Mouse (Mus musculus) liver, adult 2 months (tissue): ENCODE results near the gene Alms1. TPM values are rescaled to one million over a fixed set of nuclear protein-coding genes. Genes with fewer than 3 reads are reported as not detected.
"Not testable (repeated sequence)": the region's sequence is repeated elsewhere in the genome, so short reads cannot be mapped to it uniquely, and the experiment has no call there.

Experiments used
- DNase-seq: peaks from one replicate; pipeline ENCODE4 v3.0.0-alpha.2; 2011; ENCODE audit warnings: low read depth, low spot score; ENCODE audit errors: extremely low read depth
- H3K27ac ChIP-seq: fragments of 200-500 bp; replicated peaks from 2 replicates; pipeline ENCODE4 v1.5.1; 2012; ENCODE audit warnings: low read depth, mild to moderate bottlenecking, control low read depth, inconsistent platforms, low read length; ENCODE audit not compliant: insufficient read depth
- H3K27me3 ChIP-seq: fragments of 200-500 bp; 2 replicates; pipeline ENCODE4 v1.6.1; 2012; ENCODE audit warnings: mild to moderate bottlenecking, moderate library complexity, low read length, inconsistent platforms; ENCODE audit not compliant: control insufficient read depth, insufficient read depth
- H3K36me3 ChIP-seq: fragments of 200-500 bp; 2 replicates; pipeline ENCODE4 v1.6.1; 2012; ENCODE audit warnings: low read length, inconsistent platforms; ENCODE audit not compliant: control insufficient read depth, insufficient read depth
- H3K4me1 ChIP-seq: fragments of 200-500 bp; 2 replicates; pipeline ENCODE4 v1.6.1; 2011; ENCODE audit warnings: low read length; ENCODE audit not compliant: control insufficient read depth, insufficient read depth
- H3K4me3 ChIP-seq: fragments of 200-500 bp; 2 replicates; pipeline ENCODE4 v1.5.1; 2011; ENCODE audit warnings: low read depth, mild to moderate bottlenecking, control low read depth, low read length, moderate library complexity; ENCODE audit not compliant: insufficient read depth
- H3K79me2 ChIP-seq: fragments of 200-500 bp; 2 replicates; pipeline ENCODE4 v1.6.1; 2012; ENCODE audit warnings: inconsistent platforms, mild to moderate bottlenecking, low read length, moderate library complexity; ENCODE audit not compliant: control insufficient read depth, insufficient read depth
- H3K9ac ChIP-seq: fragments of 200-500 bp; 2 replicates; pipeline ENCODE4 v1.6.1; 2012; ENCODE audit warnings: low read depth, mild to moderate bottlenecking, control low read depth, inconsistent platforms, low read length
- CTCF ChIP-seq: fragments of 200-500 bp; IDR thresholded peaks from 2 replicates; pipeline ENCODE4 v1.5.1; 2011; ENCODE audit warnings: low read depth, low read length, control low read depth
- POLR2A ChIP-seq: fragments of 200-500 bp; IDR thresholded peaks from 2 replicates; pipeline ENCODE4 v1.6.1; 2011; ENCODE audit warnings: low read length, control low read depth; ENCODE audit not compliant: insufficient read depth; ENCODE audit errors: extremely low read depth
- WGBS: fragments of 180-500 bp; shearing (Covaris S2); methylation state at CpG from one replicate; pipeline ENCODE4 v1.1.7; 2018; 5-methylcytosine and 5-hydroxymethylcytosine counted together
- polyA plus RNA-seq: library from polyadenylated mRNA; depleted of rRNA; stranded (reverse); fragments of >200 nt; gene quantifications from 2 replicates; pipeline ENCODE4 v1.2.3, GENCODE M21; 2012; rRNA removed
- total RNA-seq: library from RNA; depleted of rRNA; stranded (reverse); fragments of >200 nt; gene quantifications from 2 replicates; pipeline ENCODE4 v1.2.3, GENCODE M21; 2014; rRNA removed

Gene Alms1
- total and polyA plus RNA-seq, 2 experiments: 0.13 to 2.7 TPM

DNA sequence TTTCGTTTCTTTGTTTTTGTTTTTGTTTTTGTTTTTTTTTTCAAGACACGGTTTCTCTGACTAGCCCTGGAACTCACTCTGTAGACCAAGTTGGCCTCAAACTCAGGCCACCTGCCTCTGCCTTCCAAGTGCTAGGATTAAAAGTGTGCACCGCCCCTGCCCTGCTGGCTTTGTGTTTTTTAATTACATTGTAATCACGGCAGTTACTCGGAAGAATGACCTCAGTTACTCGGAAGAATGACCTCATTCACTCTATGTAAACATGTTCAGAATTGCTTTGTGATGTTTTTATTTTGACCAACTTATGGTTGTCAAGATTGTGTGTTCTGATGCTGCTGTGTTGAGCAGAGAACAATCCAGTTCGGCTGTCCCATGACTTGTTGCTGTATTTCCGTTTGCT is 45.8 kb downstream of the Alms1 start:
- no peaks in the 10 kb centered on the region for H3K79me2 ChIP-seq
- 74% methylated on average over 8 of the region's 8 CpGs for WGBS
- TF ChIP-seq CTCF: no peak
- no peak for TF ChIP-seq POLR2A
- no peak overlapping the region for H3K27ac ChIP-seq
- no peaks in the 10 kb centered on the region for H3K4me1 ChIP-seq
- no peak overlapping the region for H3K4me3 ChIP-seq
- no peaks in the 10 kb centered on the region for H3K27me3 ChIP-seq
- H3K9ac ChIP-seq: no peak overlapping the region
- no peak for DNase-seq
- H3K36me3 ChIP-seq: peaks cover 3% of the 10 kb centered on the region

DNA sequence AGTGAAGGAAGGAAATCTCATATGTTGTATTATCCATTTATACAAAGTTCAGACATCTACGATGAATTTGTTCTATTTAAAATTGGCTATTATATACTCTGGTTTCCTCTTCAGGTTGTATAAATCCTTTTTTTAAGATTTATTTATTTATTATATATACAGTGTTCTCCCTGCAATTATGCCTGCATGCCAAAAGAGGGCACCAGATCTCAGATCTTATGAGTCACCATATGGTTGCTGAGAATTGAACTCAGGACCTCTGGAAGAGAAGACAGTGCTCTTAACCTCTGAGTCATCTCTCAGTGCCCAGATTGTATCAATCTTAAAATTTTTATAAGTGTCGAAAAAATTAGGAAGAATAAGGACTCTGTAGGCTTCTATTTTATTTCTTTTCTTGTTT is 65.9 kb downstream of the Alms1 start:
- Histone ChIP-seq H3K27ac (no peak overlapping the region), H3K4me3 (no peak overlapping the region), H3K36me3 (no peaks in the 10 kb centered on the region), H3K4me1 (no peaks in the 10 kb centered on the region; the same call in 1 of the 2 replicates), H3K79me2 (no peaks in the 10 kb centered on the region), H3K9ac (no peak overlapping the region), H3K27me3 (no peaks in the 10 kb centered on the region)
- TF ChIP-seq POLR2A (no peak), CTCF (peak; percentile 34)
- DNase-seq: peak; percentile 29
- WGBS: 87% methylated on average over 2 of the region's 2 CpGs

DNA sequence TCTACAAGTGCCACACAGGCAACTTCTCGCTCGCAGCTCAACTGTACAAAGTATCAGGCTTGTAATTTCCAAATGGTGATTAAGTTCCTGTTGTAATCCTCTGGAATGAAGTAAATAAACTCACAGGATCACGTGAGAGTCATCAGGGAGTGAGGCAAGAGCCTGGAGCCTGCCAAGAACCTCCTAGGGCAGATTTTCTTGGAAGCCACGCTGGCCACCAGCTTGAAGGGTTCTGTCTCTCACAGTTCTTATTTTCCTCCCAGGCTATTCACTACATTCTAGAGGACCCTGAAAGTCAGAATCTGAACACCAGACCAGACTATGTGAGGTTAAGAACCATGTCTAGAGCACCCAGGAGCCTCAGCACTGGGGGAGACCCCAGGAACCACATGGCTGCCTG is 114.6 kb downstream of the Alms1 start:
- not testable (repeated sequence) for H3K79me2 ChIP-seq, H3K4me3 ChIP-seq, H3K36me3 ChIP-seq, H3K4me1 ChIP-seq, H3K27me3 ChIP-seq, H3K9ac ChIP-seq
- 22% methylated on average over 2 of the region's 4 CpGs for WGBS
- peak overlapping the region; percentile 54 for H3K27ac ChIP-seq
- DNase-seq: peak; percentile 79

DNA sequence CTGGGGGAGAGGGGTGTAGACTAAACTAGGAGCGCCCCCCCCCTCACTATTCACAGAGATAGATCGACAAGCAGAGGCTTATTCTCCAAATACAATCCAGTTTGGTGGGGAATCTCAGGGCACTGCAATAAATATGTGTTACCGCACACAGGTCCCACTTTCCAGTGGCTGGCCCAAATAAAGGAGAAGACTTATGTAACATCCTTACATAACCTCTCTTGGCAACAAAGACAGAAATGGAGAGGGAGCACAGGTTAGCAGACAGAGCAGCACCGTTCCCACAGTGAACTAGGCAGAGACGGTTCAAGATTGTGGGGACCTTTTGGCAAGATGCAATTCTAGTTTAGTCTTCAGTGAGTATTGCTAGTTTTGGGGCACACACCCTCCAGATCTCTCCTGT is 121.9 kb downstream of the Alms1 start:
- H3K4me1 ChIP-seq, H3K27ac ChIP-seq, H3K27me3 ChIP-seq, H3K79me2 ChIP-seq, H3K9ac ChIP-seq, H3K36me3 ChIP-seq, H3K4me3 ChIP-seq: not testable (repeated sequence)
- 41% methylated on average over 5 of the region's 5 CpGs for WGBS
- DNase-seq: peak; percentile 7

DNA sequence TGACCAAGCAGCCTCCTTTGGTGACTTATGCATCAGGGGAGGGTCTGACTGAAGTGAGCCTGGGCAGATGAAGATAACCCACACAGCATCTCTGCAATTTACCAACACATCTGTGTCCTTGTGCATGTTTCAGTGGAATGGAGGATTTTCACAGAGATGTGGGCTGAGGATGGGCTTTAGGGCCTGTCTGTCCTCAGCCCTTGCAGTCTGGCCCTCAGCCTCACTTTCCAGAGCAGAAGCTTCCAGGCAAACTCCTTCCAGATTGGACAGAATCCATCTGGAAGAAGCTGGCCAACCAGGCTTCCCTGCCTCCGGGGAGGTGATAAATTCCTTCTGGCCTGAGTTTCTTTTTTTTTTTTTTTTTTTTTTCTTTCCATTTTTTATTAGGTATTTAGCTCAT is 122.3 kb downstream of the Alms1 start:
- H3K27ac ChIP-seq, DNase-seq, H3K4me3 ChIP-seq, H3K9ac ChIP-seq, H3K27me3 ChIP-seq, H3K4me1 ChIP-seq, H3K79me2 ChIP-seq, H3K36me3 ChIP-seq: not testable (repeated sequence)
- WGBS: 0% methylated on average over 1 of the region's 1 CpGs

DNA sequence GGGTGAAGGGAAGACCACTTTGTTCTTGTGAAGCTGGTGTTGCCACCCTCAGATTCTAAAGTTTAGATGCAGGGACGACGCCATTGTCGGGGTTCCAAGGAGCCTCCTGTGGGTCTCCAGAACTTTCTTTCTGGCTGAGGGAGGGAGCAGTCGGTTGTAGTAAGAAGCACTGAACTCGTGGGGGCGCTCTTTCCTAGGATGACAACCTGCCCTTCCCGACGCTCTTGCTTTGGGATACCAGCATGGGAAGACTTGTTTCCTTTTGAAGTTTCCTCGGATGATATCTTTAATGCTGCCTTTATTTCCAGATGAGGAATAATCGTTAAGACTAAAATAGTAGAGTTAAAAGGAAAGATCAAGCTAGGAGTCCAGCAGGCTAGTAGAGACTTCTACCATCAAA is 125.8 kb downstream of the Alms1 start, which contains the start of gene Nat8f7:
Nat8f7 (minus strand) TSS at position 101 of the 400 bp plus-strand sequence.
- WGBS: 77% methylated on average over 10 of the region's 10 CpGs
- H3K4me1 ChIP-seq, H3K79me2 ChIP-seq, H3K9ac ChIP-seq, H3K27me3 ChIP-seq, H3K27ac ChIP-seq, H3K36me3 ChIP-seq, H3K4me3 ChIP-seq: not testable (repeated sequence)
- TF ChIP-seq CTCF: peak; percentile 32; the same call in 1 of the 2 replicates
- DNase-seq: peak; percentile 4

Other genes with a start within 250 kb of the Alms1 start
- gene Rab11fip5, start 212.9 kb upstream of the Alms1 start, total RNA-seq: 0.46 and 0.54 TPM in 2 replicates
- gene Rab11fip5, start 212.9 kb upstream of the Alms1 start, polyA plus RNA-seq: 0.55 and 1.4 TPM in 2 replicates
- not detected in 2 replicates for gene Noto, start 163.6 kb upstream of the Alms1 start, total RNA-seq
- gene Noto, start 163.6 kb upstream of the Alms1 start, polyA plus RNA-seq: not detected in 2 replicates
- 6.1 and 7.2 TPM in 2 replicates for gene Smyd5, start 155.5 kb upstream of the Alms1 start, total RNA-seq
- 11.3 and 16.2 TPM in 2 replicates for gene Smyd5, start 155.5 kb upstream of the Alms1 start, polyA plus RNA-seq
- gene Cct7, start 136.0 kb upstream of the Alms1 start, total RNA-seq: 111 and 115 TPM in 2 replicates
- gene Cct7, start 136.0 kb upstream of the Alms1 start, polyA plus RNA-seq: 69.2 and 76.2 TPM in 2 replicates
- 6.3 and 8.7 TPM in 2 replicates for gene Pradc1, start 135.6 kb upstream of the Alms1 start, total RNA-seq
- gene Pradc1, start 135.6 kb upstream of the Alms1 start, polyA plus RNA-seq: 19.7 and 20.3 TPM in 2 replicates
- not detected in 2 replicates for gene Fbxo41, start 84.5 kb upstream of the Alms1 start, total RNA-seq
- gene Fbxo41, start 84.5 kb upstream of the Alms1 start, polyA plus RNA-seq: not detected in 2 replicates
- not detected in 2 replicates for gene Egr4, start 73.9 kb upstream of the Alms1 start, total RNA-seq
- not detected in 2 replicates for gene Egr4, start 73.9 kb upstream of the Alms1 start, polyA plus RNA-seq
- gene Nat8f7, start 125.7 kb downstream of the Alms1 start, total RNA-seq: 1.0 TPM in 1 of 2 replicates, not detected in the other
- 8.9 and 9.2 TPM in 2 replicates for gene Nat8f7, start 125.7 kb downstream of the Alms1 start, polyA plus RNA-seq
- gene Nat8f3, start 178.2 kb downstream of the Alms1 start, total RNA-seq: 0.20 and 0.28 TPM in 2 replicates
- 0.06 and 0.16 TPM in 2 replicates for gene Nat8f3, start 178.2 kb downstream of the Alms1 start, polyA plus RNA-seq
- gene Nat8f6, start 233.4 kb downstream of the Alms1 start, total RNA-seq: not detected in 2 replicates
- 0.28 and 0.57 TPM in 2 replicates for gene Nat8f6, start 233.4 kb downstream of the Alms1 start, polyA plus RNA-seq
- gene Nat8f5, start 233.4 kb downstream of the Alms1 start, total RNA-seq: 0.18 and 0.27 TPM in 2 replicates
- gene Nat8f5, start 233.4 kb downstream of the Alms1 start, polyA plus RNA-seq: 0.53 and 2.7 TPM in 2 replicates
- gene Nat8, start 244.6 kb downstream of the Alms1 start, total RNA-seq: 0.18 and 0.27 TPM in 2 replicates
- 1.2 and 3.4 TPM in 2 replicates for gene Nat8, start 244.6 kb downstream of the Alms1 start, polyA plus RNA-seq